Mouse (Mus musculus) megakaryocyte, adult 5-6 weeks (primary cell): ENCODE measurements at regions not wholly inside any gene's neighbourhood (a gene's known extent, or its start where the extent isn't known, plus 50 kb on each side); places are given as distances from the start of the nearest gene placed in this dataset.

Experiments used
- ATAC-seq: 2 replicates; pipeline ENCODE4 v1.8.0; 2016; ENCODE audit warnings: mild to moderate bottlenecking, inconsistent platforms; ENCODE audit not compliant: poor library complexity, severe bottlenecking

DNA sequence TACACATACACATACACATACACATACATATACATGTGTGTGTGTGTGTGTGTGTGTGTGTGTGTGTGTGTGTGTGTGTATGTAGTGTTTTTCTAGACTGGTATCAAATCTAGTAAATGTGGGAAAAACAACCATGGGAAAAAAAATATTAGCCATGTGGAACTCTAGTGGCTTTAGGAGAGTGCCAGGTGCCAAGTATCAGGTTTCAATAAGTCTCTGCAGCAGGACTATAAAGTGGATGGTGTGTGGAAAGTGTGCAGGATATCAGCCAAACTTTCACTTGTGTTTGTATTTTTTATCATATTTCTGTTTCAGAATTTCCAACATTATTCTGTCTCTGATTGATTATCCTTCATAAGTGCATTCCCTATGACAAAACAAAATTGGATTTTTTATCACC is 653.3 kb upstream of the Fam98a start:
- no peak for ATAC-seq

DNA sequence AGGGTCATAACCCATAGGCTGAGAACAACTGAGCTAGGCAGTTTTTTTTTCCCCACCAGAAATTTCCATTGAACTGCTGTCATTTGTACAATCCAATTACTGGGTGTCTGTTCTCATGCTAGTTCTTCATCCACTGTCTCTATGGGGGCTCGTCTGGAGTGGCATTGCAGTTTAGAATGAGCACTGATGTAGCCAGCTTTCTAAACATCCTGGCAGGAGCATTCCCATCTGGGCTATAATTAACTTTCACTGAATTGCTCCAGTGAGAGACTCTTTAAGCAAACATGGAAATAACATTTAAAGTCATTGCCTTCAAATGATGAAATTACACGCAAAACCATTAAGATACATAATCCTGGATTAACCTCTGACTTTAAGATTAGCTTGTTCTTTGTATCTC is 633.1 kb upstream of the Fam98a start:
- ATAC-seq = no peak

GRCm38 (mm10) chr17:76136660-76137495 is 585.1 kb upstream of the Fam98a start:
- ATAC-seq = no peak

DNA sequence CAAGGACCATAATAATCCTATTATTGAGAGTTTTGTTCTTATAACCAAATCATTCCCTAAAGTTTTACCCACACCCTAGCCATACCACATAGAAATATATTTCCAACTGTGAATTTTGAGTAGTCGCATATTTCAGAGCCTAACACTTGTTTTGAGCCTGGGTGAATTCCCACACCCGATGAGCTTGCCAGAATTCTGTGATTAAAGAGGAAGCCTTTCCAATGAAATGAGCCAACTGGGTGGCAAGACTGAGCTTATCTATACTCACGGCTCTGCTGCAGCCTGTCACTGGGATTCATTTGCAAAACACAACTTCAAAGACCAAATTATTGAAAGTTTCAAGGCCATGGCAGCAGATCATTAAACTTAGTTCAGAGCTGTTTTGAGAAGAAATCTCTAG is 582.3 kb upstream of the Fam98a start:
- ATAC-seq = no peak

DNA sequence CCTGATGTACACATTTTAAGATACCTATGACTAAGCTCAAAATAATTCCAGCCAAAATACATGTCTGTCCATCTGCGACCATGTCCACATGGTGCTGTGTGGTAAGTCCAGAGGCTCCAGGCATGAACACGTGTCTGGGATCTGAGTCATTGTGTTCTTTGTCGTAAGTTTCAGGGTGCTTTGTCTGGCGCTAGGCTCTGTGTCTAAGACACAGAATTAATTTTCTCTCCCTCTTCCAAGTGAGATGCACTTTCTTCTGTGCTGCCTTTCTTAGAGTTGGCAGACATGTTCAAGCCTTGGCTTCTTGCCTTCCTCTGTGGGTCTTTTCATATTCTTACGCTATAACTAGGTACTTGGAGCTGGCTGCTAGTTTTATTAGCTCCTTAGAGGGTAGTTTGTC is 573.5 kb upstream of the Fam98a start:
- no peak for ATAC-seq

DNA sequence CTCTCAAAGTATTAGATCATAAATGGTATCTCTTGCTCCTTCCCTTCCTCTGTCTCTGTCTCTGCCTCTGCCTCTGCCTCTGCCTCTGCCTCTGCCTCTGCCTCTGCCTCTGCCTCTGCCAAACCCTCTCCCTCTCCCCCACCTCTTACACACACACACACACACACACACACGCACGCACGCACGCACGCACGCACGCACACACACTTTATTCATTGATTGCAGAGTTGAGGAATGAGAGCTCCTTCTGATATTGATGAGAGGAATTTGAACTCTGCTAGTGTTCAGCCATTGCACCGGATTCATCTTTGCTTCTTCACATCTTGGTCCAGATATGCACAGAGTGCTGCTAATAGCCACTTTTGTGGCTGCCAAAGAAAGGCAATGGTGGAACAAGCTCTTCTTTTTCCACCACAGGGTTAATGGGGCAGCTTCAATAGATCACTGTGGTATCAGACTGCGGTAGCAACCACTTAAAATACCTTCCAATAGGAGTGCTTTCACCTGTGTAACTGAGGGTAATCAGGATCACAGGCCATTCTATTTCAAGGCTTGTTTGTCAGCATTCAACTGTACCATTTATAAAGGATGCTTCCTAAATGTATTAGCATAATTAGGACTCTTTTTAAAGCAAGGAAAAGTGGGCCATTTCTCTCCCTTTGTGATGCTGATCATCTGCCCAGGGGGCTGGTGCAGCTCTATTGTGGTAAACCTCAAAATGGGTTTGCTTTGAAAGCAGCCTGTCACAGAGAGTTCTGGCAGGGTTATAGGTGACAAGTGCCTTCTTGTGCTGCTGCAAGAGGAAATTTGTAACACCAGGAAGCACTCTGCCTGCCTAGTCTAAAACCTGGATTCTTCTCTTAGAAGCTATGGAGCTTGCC is 559.8 kb upstream of the Fam98a start:
- no peak for ATAC-seq

DNA sequence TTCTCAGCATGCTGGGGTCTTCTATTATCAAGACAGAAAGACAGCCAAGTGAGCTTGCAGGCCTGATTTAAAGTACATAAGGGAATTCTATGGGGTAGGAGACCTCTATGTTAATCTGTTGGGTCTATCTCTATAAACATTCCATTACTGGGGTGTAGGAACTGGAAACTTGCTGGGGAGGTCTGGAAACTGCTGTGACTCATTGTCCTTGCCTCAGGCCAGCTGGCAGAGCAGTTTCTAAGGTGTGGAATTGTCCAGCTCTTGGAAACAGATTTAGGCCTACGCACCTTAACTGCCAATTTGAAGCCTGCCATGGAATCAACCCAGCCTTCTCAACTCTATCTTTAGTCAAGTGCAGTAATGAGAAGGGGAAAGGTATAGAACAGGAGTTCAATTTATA is 559.1 kb upstream of the Fam98a start:
- no peak for ATAC-seq

GRCm38 (mm10) chr17:76083536-76083935 is 531.8 kb upstream of the Fam98a start:
- ATAC-seq = no peak

GRCm38 (mm10) chr17:76081780-76082179 is 530.0 kb upstream of the Fam98a start:
- no peak for ATAC-seq

- ATAC-seq = no peak
Observed at GRCm38 (mm10) chr17:76046438-76046837, 494.7 kb upstream of the Fam98a start.

GRCm38 (mm10) chr17:76032710-76033109 is 481.0 kb upstream of the Fam98a start:
- ATAC-seq = no peak

DNA sequence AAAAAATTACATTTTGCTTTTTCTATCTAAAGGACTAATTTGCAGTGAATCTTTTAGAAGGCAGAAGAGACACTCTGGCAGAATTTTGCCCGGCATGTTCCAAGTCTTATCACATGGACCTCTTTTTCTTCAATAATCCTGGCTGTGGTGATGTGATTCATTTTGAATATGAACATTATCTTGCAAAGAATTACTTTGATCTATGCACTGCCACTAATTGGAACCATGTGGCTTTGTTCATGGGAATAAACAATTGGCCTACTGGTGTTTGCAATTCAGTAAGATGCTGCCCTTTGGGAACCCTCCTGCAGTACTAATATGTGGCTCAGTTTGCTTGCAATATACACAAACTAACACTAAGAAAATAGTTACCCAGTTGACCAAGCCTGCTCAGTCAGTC is 456.3 kb upstream of the Fam98a start:
- no peak for ATAC-seq

DNA sequence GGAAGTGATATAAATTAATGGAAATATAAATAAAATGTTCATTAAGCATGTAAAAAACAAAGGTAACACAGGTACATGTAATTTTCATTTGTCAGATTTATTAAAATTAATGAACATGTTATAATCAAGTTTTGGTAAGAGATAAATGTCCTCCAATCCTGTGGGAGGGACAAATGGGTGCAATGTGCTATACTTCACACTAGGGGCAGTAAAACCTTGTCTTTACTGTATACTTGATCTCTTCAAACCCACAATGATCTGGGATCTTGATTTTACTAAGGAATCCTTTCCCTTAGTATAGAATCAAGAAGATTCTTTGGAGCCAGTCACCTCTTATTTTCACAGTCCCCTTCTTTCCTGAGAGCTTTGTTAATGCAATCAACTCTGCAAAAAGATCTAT is 451.1 kb upstream of the Fam98a start:
- no peak for ATAC-seq

DNA sequence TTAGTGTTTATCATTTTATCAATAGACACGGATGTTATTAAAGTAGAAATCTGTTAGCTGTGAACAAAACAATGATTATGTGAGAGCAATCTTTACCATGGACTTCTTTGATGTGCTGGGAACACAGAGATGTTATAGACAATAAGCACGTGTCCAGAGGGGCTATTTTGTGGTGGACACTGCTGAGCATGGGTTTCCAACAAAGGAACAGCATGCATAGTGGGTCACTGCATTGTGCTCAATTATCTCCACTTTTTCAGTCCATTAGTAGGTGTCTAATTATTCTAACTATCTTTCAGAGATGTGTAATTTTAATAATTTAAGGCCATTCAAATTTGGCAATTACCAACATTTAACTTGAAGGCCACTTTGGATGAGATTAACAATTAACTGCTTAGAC is 409.6 kb upstream of the Fam98a start:
- ATAC-seq = no peak

GRCm38 (mm10) chr17:75936686-75937380 is 385.1 kb upstream of the Fam98a start:
- no peak for ATAC-seq

DNA sequence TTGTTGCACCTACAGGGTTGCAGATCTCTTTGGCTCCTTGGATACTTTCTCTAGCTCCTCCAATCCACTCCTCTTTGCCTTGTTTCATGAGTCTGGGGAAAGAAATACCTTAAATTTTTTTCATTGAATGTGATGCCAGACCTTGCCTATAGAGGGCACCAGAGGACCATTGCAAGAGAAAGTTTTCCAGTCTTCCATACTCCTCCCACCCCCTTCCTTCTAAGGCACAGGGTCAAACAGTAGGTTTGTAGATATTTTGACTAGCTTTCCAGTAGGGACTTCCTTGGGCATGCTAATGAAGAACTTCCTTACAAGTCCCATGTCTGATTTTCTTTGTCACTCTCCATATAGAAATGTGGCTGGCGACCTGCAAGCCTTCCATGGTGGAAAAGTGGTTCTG is 379.3 kb upstream of the Fam98a start:
- 0 out of 2 replicates have a peak, but pooled peaks have one; percentile 47 for ATAC-seq

DNA sequence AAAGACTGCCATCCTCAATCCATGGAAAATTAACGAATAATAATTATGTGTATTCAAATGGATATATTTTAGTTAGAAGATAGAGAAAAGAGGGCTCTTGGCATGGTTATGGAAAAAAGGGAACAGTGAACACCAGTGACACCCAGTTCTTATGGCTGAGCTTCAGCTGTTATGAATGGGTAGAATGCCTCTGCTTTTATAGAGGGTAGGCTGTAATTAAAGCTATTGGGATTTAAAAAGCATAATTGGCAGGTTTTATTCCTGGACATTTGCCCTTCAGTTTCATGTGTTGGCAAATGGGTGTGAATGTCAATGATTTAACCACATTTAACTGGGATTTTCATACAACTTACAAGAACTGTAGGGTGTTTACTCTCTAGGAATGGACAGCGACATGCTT is 368.5 kb upstream of the Fam98a start:
- ATAC-seq = no peak

DNA sequence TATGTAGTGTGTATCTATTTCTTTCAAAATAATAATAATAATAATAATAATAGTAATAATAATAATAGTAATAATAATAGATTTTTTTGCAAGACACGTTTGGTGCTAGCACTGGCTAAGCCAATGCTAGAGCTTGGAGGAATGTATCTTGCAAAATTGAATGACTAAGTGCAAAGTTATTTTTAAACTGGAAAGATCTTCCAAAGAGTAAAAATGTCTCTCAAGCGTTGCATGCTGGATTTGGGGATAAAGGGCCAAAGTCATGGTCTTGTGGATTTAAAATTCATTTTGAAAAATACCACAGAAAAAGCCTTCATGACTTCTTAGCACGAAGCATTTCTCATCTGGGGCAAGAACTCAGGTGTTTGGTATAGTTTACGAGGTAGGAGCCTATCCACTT is 365.3 kb upstream of the Fam98a start:
- no peak for ATAC-seq

- ATAC-seq = no peak
Observed at GRCm38 (mm10) chr17:75916590-75916989, 364.8 kb upstream of the Fam98a start.

GRCm38 (mm10) chr17:75915256-75915655 is 363.5 kb upstream of the Fam98a start:
- ATAC-seq = no peak

GRCm38 (mm10) chr17:75907085-75907484 is 355.3 kb upstream of the Fam98a start:
- ATAC-seq = no peak
